Mouse (Mus musculus): ENCODE results near the gene Cdh23. TPM values are rescaled to one million over a fixed set of nuclear protein-coding genes. Genes with fewer than 3 reads are reported as not detected.
A peak's percentile ranks its signal among the peaks of the same experiment; 100 is the strongest.

Cdh23 gene
- polyA plus RNA-seq, 1 experiment from 2014 or later, result 6.8 TPM

DNA sequence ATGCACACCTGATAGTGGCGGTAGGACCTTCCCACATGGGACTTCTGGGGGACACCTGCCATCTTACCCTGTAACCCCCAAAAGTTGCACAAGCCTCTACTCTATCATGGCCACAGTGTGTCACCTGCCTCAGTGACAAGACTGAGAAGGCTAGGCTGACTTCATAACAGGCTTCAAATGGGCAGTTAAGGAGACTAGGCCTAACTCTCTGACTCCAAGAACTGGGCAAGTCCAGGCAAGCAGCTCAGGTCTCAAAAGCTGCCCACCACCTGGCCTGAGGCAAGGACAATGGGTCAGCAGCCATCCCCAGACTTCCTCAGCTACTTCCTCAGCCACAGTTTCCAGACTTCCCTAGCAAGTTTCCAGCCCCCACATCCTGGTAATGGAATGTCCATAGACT lies 39.4 kb upstream of the Cdh23 start:
- Histone ChIP-seq H3K36me3 (replicated peaks; ENCODE audit: control insufficient read depth, insufficient read depth) (no peaks in the 10 kb centered on the region), H3K9ac (no peak overlapping the region), H3K27ac (no peak overlapping the region), H3K4me2 (replicated peaks) (no peak overlapping the region), H3K4me1 (replicated peaks; ENCODE audit: control insufficient read depth, insufficient read depth, low read length) (peaks cover 11% of the 10 kb centered on the region), H3K4me3 (replicated peaks; ENCODE audit: low read length) (no peak overlapping the region), H3K27me3 (ENCODE audit: control insufficient read depth, insufficient read depth, low read length) (no peaks in the 10 kb centered on the region), H3K9me3 (ENCODE audit: control insufficient read depth, low read length) (no peaks in the 10 kb centered on the region)
- no peak for ATAC-seq (ENCODE audit: low FRiP score)
- DNase-seq (ENCODE audit: low spot score), result no peak
- WGBS, result 100% methylated on average over 1 of the region's 1 CpGs

DNA sequence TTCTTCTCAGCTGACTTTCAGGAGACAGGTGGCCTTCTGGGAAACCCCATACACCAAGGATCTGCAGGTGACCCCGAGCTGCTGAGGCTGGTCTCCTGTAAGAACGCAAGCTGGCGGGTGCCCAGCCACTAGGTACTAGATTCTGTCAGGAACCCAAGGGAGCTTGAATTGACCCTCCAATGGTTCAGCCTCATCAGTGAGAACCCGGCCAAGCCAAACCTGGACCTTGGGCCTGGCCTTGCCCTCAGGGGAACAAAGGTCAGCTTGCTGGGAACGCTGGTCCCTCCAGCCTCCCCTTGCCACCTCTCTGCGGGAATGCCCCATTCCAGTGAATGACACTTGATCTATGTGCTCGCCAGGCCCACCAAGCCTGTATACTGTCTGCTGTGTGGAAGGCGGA lies 37.2 kb upstream of the Cdh23 start:
- no peak overlapping the region for H3K4me2 ChIP-seq (replicated peaks)
- DNase-seq (ENCODE audit: low spot score) (no peak), ATAC-seq (ENCODE audit: low FRiP score) (no peak)
- no peaks in the 10 kb centered on the region for H3K27me3 ChIP-seq (ENCODE audit: control insufficient read depth, insufficient read depth, low read length)
- H3K9ac ChIP-seq, result no peak overlapping the region
- WGBS, result 79% methylated on average over 8 of the region's 8 CpGs
- no peaks in the 10 kb centered on the region for H3K36me3 ChIP-seq (replicated peaks; ENCODE audit: control insufficient read depth, insufficient read depth)
- peaks cover 11% of the 10 kb centered on the region for H3K4me1 ChIP-seq (replicated peaks; ENCODE audit: control insufficient read depth, insufficient read depth, low read length)
- H3K4me3 ChIP-seq (replicated peaks; ENCODE audit: low read length), result no peak overlapping the region
- H3K27ac ChIP-seq, result no peak overlapping the region
- H3K9me3 ChIP-seq (ENCODE audit: control insufficient read depth, low read length), result no peaks in the 10 kb centered on the region

DNA sequence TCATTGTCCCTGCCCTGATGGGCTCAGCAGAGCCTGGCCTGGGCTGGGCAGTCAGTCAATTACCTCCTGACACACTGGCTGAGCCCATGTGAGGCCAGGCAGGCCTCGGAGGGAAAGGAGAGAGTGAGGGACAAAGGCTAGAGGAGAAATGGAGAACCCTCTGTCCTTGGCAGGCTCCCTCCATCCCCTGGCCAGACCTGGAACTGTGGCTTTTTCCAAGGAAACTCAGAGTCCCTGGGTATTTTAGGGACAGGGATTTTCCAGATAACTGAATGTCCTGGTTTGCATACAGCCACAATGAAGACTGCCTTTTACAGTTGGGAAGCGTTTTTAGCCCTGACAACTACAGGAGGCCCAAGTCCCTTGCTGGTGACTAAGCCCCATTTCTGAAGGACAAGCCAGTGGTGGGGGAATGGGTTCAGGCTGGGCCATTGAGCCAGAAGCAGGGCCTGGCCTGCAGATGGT lies 36.1 kb upstream of the Cdh23 start:
- ATAC-seq (ENCODE audit: low FRiP score) (no peak), DNase-seq (ENCODE audit: low spot score) (no peak)
- H3K4me2 ChIP-seq (replicated peaks), result no peak overlapping the region
- no peaks in the 10 kb centered on the region for H3K9me3 ChIP-seq (ENCODE audit: control insufficient read depth, low read length)
- WGBS, result 33% methylated on average over 2 of the region's 2 CpGs
- no peaks in the 10 kb centered on the region for H3K27me3 ChIP-seq (ENCODE audit: control insufficient read depth, insufficient read depth, low read length)
- H3K27ac ChIP-seq, result peak overlapping the region; percentile 22
- peak overlapping the region; percentile 20; the same call in 1 of the 2 replicates for H3K9ac ChIP-seq
- no peaks in the 10 kb centered on the region for H3K36me3 ChIP-seq (replicated peaks; ENCODE audit: control insufficient read depth, insufficient read depth)
- peaks cover 11% of the 10 kb centered on the region for H3K4me1 ChIP-seq (replicated peaks; ENCODE audit: control insufficient read depth, insufficient read depth, low read length)
- H3K4me3 ChIP-seq (replicated peaks; ENCODE audit: low read length), result no peak overlapping the region

DNA sequence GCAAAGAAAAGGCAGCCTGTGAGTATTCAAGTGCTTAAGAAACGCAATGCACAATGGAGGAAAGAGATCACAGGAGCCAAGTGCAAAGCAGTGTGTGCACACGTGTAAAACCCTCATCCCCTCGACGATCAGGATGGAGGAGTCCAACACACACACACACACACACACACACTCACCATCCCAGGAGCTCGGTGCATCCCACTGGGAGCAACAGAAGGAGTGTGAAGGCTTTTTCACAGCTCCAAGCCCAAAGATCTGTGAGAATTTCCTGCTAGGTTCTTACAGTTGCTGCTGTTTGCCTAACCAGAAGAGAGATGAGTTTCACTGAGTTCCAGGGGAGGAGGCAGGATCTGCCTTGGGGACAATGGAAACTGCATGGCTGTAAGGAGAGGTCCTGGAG lies 35.5 kb upstream of the Cdh23 start:
- no peak for ATAC-seq (ENCODE audit: low FRiP score)
- Histone ChIP-seq H3K4me3 (replicated peaks; ENCODE audit: low read length) (no peak overlapping the region), H3K36me3 (replicated peaks; ENCODE audit: control insufficient read depth, insufficient read depth) (no peaks in the 10 kb centered on the region), H3K4me2 (replicated peaks) (no peak overlapping the region), H3K4me1 (replicated peaks; ENCODE audit: control insufficient read depth, insufficient read depth, low read length) (peaks cover 11% of the 10 kb centered on the region), H3K9me3 (ENCODE audit: control insufficient read depth, low read length) (no peaks in the 10 kb centered on the region), H3K27ac (peak overlapping the region; percentile 22), H3K27me3 (ENCODE audit: control insufficient read depth, insufficient read depth, low read length) (no peaks in the 10 kb centered on the region), H3K9ac (no peak overlapping the region)
- WGBS, result 32% methylated on average over 5 of the region's 5 CpGs
- no peak for DNase-seq (ENCODE audit: low spot score)

DNA sequence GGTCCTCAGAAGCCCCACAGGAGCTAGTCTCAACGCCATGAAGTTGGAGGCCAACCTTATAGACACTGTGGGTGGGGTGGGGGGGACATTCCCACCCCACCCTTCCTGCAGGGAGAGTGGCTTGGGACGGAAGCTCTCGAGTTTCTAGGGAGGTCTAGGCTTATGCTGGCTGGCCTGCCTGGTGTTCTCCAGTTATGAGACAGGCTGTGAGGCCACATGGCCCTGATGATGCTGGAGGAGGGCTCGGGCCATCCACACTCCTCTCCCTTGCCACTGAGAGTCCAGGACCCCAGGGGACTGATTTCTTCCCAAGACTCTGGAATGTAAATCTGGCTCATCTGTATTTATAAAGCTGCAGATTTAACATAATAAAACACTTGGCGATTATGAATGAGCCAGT lies 31.0 kb upstream of the Cdh23 start:
- Histone ChIP-seq H3K9ac (no peak overlapping the region), H3K4me1 (replicated peaks; ENCODE audit: control insufficient read depth, insufficient read depth, low read length) (peaks cover 8% of the 10 kb centered on the region), H3K9me3 (ENCODE audit: control insufficient read depth, low read length) (no peaks in the 10 kb centered on the region), H3K4me3 (replicated peaks; ENCODE audit: low read length) (no peak overlapping the region), H3K27ac (no peak overlapping the region), H3K4me2 (replicated peaks) (no peak overlapping the region), H3K27me3 (ENCODE audit: control insufficient read depth, insufficient read depth, low read length) (no peaks in the 10 kb centered on the region), H3K36me3 (replicated peaks; ENCODE audit: control insufficient read depth, insufficient read depth) (peaks cover 6% of the 10 kb centered on the region; the same call in 1 of the 2 replicates)
- ATAC-seq (ENCODE audit: low FRiP score) (no peak), DNase-seq (ENCODE audit: low spot score) (no peak)
- WGBS, result 30% methylated on average over 5 of the region's 5 CpGs

DNA sequence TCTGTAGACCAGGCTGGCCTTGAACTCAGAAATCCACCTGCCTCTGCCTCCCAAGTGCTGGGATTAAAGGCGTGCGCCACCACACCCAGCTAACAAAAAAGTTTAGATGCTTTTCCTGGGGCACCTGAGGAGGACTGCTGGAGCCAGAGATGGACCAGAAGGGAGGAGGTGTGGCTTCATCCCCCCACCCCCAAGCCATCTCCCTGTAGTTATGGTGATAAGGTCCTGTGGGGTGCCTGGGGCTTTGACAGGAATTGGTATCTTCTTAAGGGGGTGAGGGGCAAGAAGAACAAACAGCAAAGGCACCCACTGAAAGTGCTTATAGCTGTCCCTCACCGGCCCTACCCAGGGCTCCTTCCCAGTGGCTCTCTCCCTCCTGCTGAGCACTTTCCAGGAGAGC lies 30.6 kb upstream of the Cdh23 start:
- Histone ChIP-seq H3K36me3 (replicated peaks; ENCODE audit: control insufficient read depth, insufficient read depth) (peaks cover 6% of the 10 kb centered on the region; the same call in 1 of the 2 replicates), H3K4me2 (replicated peaks) (no peak overlapping the region), H3K4me3 (replicated peaks; ENCODE audit: low read length) (no peak overlapping the region), H3K27me3 (ENCODE audit: control insufficient read depth, insufficient read depth, low read length) (no peaks in the 10 kb centered on the region), H3K9me3 (ENCODE audit: control insufficient read depth, low read length) (no peaks in the 10 kb centered on the region), H3K27ac (no peak overlapping the region), H3K9ac (no peak overlapping the region), H3K4me1 (replicated peaks; ENCODE audit: control insufficient read depth, insufficient read depth, low read length) (peaks cover 8% of the 10 kb centered on the region; the same call in 1 of the 2 replicates)
- 64% methylated on average over 3 of the region's 3 CpGs for WGBS
- ATAC-seq (ENCODE audit: low FRiP score) (no peak), DNase-seq (ENCODE audit: low spot score) (no peak)

DNA sequence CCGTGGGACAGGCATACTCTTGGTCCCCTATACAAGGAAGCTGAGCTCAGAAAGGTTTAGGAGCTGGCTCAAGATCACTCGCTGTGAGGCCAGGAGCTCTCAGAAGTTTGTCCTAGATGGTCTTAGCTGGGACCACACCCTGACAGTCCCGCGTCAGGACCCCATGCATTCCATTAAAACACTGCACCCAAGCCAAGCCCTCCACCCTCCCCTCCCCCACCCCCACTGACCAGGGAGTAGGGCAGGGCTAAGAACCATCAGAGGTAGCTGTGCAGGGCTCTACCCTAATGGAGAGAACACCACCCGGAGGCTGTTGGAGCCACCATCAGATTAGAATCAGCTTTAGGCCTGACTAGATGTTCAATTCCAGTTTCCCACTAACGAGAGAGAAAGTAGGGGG lies 28.2 kb upstream of the Cdh23 start:
- no peak overlapping the region for H3K4me2 ChIP-seq (replicated peaks)
- ATAC-seq (ENCODE audit: low FRiP score) (no peak), DNase-seq (ENCODE audit: low spot score) (no peak)
- H3K9me3 ChIP-seq (ENCODE audit: control insufficient read depth, low read length), result no peaks in the 10 kb centered on the region
- no peak overlapping the region for H3K9ac ChIP-seq
- H3K27me3 ChIP-seq (ENCODE audit: control insufficient read depth, insufficient read depth, low read length), result no peaks in the 10 kb centered on the region
- 81% methylated on average over 6 of the region's 6 CpGs for WGBS
- peaks cover 7% of the 10 kb centered on the region; the same call in 1 of the 2 replicates for H3K4me1 ChIP-seq (replicated peaks; ENCODE audit: control insufficient read depth, insufficient read depth, low read length)
- H3K36me3 ChIP-seq (replicated peaks; ENCODE audit: control insufficient read depth, insufficient read depth), result peaks cover 6% of the 10 kb centered on the region; the same call in 1 of the 2 replicates
- H3K4me3 ChIP-seq (replicated peaks; ENCODE audit: low read length), result no peak overlapping the region
- no peak overlapping the region for H3K27ac ChIP-seq

DNA sequence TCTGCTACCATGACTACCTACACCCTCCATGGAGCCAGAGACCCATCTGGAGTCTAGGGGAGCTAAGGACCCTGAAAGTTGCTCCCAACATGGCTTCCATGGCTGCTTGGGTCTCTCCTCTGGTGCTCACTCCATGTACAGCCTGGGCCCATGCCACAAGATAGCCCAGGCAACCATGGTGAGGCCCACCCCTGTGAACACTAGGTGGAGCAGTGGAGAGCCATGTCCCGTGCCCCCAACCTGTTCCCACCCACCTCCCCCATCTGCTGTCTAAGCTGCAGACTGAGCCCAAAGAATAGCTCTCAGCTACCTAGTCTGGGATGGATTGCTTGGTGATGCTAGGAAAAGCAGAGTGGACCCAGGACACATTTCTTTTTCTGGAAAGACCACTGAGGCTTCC lies 27.1 kb upstream of the Cdh23 start:
- 72% methylated on average over 1 of the region's 1 CpGs for WGBS
- Histone ChIP-seq H3K9me3 (ENCODE audit: control insufficient read depth, low read length) (no peaks in the 10 kb centered on the region), H3K27ac (no peak overlapping the region), H3K4me2 (replicated peaks) (no peak overlapping the region), H3K9ac (no peak overlapping the region), H3K36me3 (replicated peaks; ENCODE audit: control insufficient read depth, insufficient read depth) (peaks cover 6% of the 10 kb centered on the region; the same call in 1 of the 2 replicates), H3K4me3 (replicated peaks; ENCODE audit: low read length) (no peak overlapping the region), H3K27me3 (ENCODE audit: control insufficient read depth, insufficient read depth, low read length) (no peaks in the 10 kb centered on the region), H3K4me1 (replicated peaks; ENCODE audit: control insufficient read depth, insufficient read depth, low read length) (peaks cover 7% of the 10 kb centered on the region; the same call in 1 of the 2 replicates)
- no peak for DNase-seq (ENCODE audit: low spot score)
- no peak for ATAC-seq (ENCODE audit: low FRiP score)

DNA sequence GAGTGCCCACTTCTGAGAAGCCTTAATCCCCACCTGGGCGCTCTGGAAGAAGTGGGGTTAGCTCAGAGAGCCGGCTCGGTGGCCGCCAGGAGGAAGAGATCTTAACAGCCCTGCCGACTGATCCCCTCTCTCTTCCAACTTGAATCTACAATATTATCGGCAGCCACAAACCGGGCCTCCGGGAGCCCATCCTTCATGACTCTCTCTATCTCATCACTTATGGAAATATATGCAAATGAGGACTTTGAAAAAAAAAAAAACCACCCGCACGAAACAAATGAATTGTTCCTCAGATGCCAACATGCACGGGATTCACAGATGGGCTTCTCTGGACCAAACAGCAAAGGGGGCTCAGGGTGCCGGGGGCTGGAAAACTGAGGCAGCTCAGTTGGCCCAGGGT lies 25.4 kb upstream of the Cdh23 start:
- no peaks in the 10 kb centered on the region for H3K9me3 ChIP-seq (ENCODE audit: control insufficient read depth, low read length)
- DNase-seq (ENCODE audit: low spot score), result no peak
- H3K27me3 ChIP-seq (ENCODE audit: control insufficient read depth, insufficient read depth, low read length), result no peaks in the 10 kb centered on the region
- ATAC-seq (ENCODE audit: low FRiP score), result no peak; the same call in 1 of the 2 replicates
- H3K36me3 ChIP-seq (replicated peaks; ENCODE audit: control insufficient read depth, insufficient read depth), result peaks cover 6% of the 10 kb centered on the region; the same call in 1 of the 2 replicates
- H3K4me1 ChIP-seq (replicated peaks; ENCODE audit: control insufficient read depth, insufficient read depth, low read length), result 0 out of 2 replicates have a peak, but pooled peaks cover 7% of the 10 kb centered on the region
- H3K4me3 ChIP-seq (replicated peaks; ENCODE audit: low read length), result no peak overlapping the region
- WGBS, result 26% methylated on average over 12 of the region's 12 CpGs
- 0 out of 2 replicates have a peak overlapping the region, but pooled peaks have one; percentile 0 for H3K4me2 ChIP-seq (replicated peaks)
- H3K27ac ChIP-seq, result peak overlapping the region; percentile 53; the same call in 1 of the 2 replicates
- H3K9ac ChIP-seq, result no peak overlapping the region

DNA sequence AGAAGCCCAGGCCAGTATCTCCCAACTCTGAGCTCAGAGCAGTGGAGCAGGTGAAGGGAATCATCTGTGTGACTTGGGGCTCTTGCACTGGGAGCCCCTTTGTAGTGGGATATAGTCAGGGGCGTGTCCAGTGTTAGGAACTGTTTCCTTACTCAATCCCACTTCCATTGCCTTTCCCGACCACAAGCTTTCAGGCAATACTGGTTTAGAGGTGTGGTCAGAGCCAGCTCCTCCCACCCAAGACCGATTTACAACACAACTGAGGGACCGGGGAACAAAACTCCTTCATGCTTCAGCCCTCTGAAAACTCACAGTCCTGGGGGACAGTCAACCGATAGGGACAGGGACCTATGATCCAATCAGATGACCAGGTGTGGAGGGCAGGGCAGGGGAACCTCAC lies 24.2 kb upstream of the Cdh23 start:
- H3K27me3 ChIP-seq (ENCODE audit: control insufficient read depth, insufficient read depth, low read length), result no peaks in the 10 kb centered on the region
- 0 out of 2 replicates have a peak, but pooled peaks cover 7% of the 10 kb centered on the region for H3K4me1 ChIP-seq (replicated peaks; ENCODE audit: control insufficient read depth, insufficient read depth, low read length)
- H3K9ac ChIP-seq, result no peak overlapping the region
- H3K27ac ChIP-seq, result no peak overlapping the region
- whole genome bisulfite sequencing, result 86% methylated on average over 5 of the region's 5 CpGs
- no peak for ATAC-seq (ENCODE audit: low FRiP score)
- peaks cover under 1% of the 10 kb centered on the region; the same call in 1 of the 2 replicates for H3K9me3 ChIP-seq (ENCODE audit: control insufficient read depth, low read length)
- peaks cover 13% of the 10 kb centered on the region for H3K36me3 ChIP-seq (replicated peaks; ENCODE audit: control insufficient read depth, insufficient read depth)
- DNase-seq (ENCODE audit: low spot score), result no peak
- no peak overlapping the region for H3K4me3 ChIP-seq (replicated peaks; ENCODE audit: low read length)
- H3K4me2 ChIP-seq (replicated peaks), result no peak overlapping the region

All from hindbrain, embryonic 14.5 days (tissue).